Mouse (Mus musculus) midbrain, embryonic 13.5 days (tissue): Measurements from ENCODE around the gene Arl5a. TPM values are rescaled to one million over a fixed set of nuclear protein-coding genes. Genes with fewer than 3 reads are reported as not detected.

ENCODE experiments used
- ATAC-seq: fragments of 200-750 bp; cut with Nextera tagmentation; 2 replicates; pipeline ENCODE4 v1.8.0; 2017; ENCODE audit warnings: mild to moderate bottlenecking, moderate TSS enrichment, moderate library complexity
- H3K27ac ChIP-seq: fragments of 300-500 bp; sonication (generic); 2 replicates; pipeline ENCODE4 v1.5.1; 2015; ENCODE audit warnings: inconsistent platforms, mild to moderate bottlenecking, moderate library complexity
- H3K27me3 ChIP-seq: fragments of 300-500 bp; sonication (generic); 2 replicates; pipeline ENCODE4 v1.6.1; 2015; ENCODE audit warnings: mild to moderate bottlenecking, inconsistent platforms
- H3K36me3 ChIP-seq: fragments of 300-500 bp; sonication (generic); 2 replicates; pipeline ENCODE4 v1.6.1; 2015; ENCODE audit warnings: mild to moderate bottlenecking, inconsistent platforms
- H3K4me1 ChIP-seq: fragments of 300-500 bp; sonication (generic); replicated peaks from 2 replicates; pipeline ENCODE4 v1.6.1; 2015; ENCODE audit warnings: inconsistent platforms
- H3K4me2 ChIP-seq: fragments of 300-500 bp; sonication (generic); replicated peaks from 2 replicates; pipeline ENCODE4 v1.6.1; 2015; ENCODE audit warnings: moderate library complexity, mild to moderate bottlenecking, inconsistent platforms
- H3K4me3 ChIP-seq: fragments of 300-500 bp; sonication (generic); replicated peaks from 2 replicates; pipeline ENCODE4 v1.5.1; 2015; ENCODE audit warnings: mild to moderate bottlenecking, inconsistent platforms
- H3K9ac ChIP-seq: fragments of 300-500 bp; sonication (generic); replicated peaks from 2 replicates; pipeline ENCODE4 v1.6.1; 2015; ENCODE audit warnings: mild to moderate bottlenecking, inconsistent platforms
- H3K9me3 ChIP-seq: fragments of 300-500 bp; sonication (generic); 2 replicates; pipeline ENCODE4 v1.6.1; 2016; ENCODE audit warnings: mild to moderate bottlenecking, inconsistent platforms
- WGBS: fragments of 180-500 bp; shearing (Covaris S2); methylation state at CpG from one replicate; pipeline ENCODE4 v1.1.7; 2015; 5-methylcytosine and 5-hydroxymethylcytosine counted together
- polyA plus RNA-seq: library from polyadenylated mRNA; unstranded; fragments of >200 nt; fragmentation: Nextera tagmentation; extraction: Ambion mirVana; gene quantifications from 2 replicates; pipeline ENCODE4 v1.2.1, GENCODE M21; 2015

Arl5a gene
- polyA plus RNA-seq, 1 experiment from 2014 or later = 43.3 TPM

DNA sequence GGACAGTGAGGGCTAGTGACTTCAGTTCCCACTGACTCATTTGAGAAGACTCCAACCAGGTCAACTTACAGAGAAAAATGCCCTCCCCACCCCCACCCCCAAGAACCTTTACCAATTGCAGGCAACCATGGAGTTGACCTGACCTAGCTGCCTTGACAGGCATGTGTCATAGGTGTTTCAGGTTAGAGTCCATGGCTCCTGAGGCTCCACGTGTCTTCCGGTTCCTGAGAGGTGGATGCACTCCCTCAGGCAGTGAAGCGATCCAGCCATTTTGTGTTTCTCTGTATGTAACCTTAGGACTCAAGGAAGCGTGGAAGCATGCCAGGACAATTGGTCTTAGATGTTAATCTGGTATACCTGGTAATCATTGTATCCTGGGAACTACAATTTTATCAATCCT, 13.7 kb upstream of the Arl5a start:
- no peak for ATAC-seq
- WGBS = 93% methylated on average over 4 of the region's 4 CpGs

DNA sequence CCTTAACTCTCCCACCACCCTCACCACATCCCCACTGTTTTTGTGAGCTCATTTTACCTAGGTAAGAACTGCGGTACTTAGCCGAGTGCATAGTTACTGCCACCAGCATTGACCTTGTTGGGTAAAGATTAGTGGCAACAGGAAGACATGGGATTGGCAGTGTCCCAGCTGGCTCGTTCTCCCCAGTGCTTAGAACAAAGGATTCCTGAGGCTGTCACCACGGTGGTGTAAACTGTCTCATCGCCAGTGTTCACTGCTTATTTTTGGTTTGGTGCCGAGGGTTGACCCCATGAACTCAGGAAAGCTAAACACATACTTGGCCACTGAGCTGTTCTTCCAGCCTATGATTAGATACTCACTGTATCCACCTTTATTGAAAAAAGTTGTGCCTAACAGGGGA, 13.3 kb upstream of the Arl5a start:
- 70% methylated on average over 6 of the region's 6 CpGs for WGBS
- Histone ChIP-seq H3K4me3 (no peak overlapping the region), H3K4me2 (no peak overlapping the region), H3K36me3 (peaks cover 3% of the 10 kb centered on the region; the same call in 1 of the 2 replicates), H3K9me3 (no peaks in the 10 kb centered on the region), H3K9ac (no peak overlapping the region), H3K4me1 (0 out of 2 replicates have a peak, but pooled peaks cover 5% of the 10 kb centered on the region), H3K27me3 (no peaks in the 10 kb centered on the region), H3K27ac (no peak overlapping the region)
- no peak for ATAC-seq

More for the DNA sequence above, 13.7 kb upstream of the Arl5a start:
- Histone ChIP-seq H3K9me3 (no peaks in the 10 kb centered on the region), H3K27ac (no peak overlapping the region), H3K4me1 (0 out of 2 replicates have a peak, but pooled peaks cover 5% of the 10 kb centered on the region), H3K9ac (no peak overlapping the region), H3K4me2 (no peak overlapping the region), H3K27me3 (no peaks in the 10 kb centered on the region), H3K36me3 (peaks cover 3% of the 10 kb centered on the region; the same call in 1 of the 2 replicates), H3K4me3 (no peak overlapping the region)

DNA sequence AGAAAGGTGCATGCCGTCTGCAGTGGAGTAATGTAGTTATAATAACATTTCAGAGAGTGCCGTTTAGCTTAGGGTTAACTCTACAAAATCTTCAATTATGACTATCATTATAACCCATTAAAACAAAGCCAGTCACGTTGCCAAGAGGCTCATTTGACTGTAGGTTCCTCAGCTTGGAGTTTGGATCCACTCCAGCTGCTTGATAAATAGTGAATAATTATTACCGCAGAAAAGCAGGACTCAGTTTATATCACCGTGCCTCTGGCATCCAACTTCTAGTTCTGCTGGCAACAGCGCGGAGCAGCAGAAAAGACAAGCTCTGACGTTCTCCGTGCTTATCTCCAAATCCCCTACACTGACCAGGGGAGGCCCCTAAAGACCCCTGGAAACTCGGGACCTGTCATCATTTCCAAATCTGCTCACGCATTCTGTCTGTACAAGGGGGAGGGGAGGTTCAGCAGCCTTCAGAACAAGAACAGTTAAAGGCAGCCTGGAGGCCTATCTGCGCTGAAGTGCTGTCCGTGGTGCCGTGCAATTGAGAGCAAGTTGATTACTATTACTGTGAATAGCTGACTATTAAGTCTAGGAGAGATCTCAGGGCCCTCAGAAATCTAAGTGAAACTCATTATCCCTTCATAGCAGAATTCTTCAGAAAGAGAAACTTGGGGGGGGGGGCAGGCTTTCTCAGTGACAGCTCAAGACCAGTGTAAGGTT, 11.4 kb upstream of the Arl5a start:
- no peak for ATAC-seq
- WGBS = 75% methylated on average over 14 of the region's 14 CpGs

DNA sequence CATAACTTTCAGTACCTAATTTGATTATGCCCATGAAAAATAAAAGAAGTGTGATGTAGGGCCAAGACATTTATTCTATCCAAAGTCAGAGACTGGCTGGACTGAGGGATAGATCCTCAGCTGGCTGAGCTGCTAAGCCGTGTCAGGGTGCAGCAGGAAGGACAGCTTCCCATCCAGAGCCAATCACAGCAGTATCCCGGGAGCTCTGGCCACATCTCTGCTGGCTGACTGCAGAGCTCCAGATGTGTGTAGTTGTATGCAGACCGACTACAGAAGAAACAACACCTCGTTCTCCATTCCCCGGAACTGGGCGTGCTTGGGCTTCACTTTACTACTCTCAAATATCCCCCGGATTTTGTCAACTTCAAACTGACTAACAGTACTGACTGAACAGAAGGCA, 8.7 kb upstream of the Arl5a start:
- no peak overlapping the region for H3K4me3 ChIP-seq
- peaks cover 3% of the 10 kb centered on the region; the same call in 1 of the 2 replicates for H3K36me3 ChIP-seq
- H3K9ac ChIP-seq = no peak overlapping the region
- H3K27ac ChIP-seq = no peak overlapping the region
- no peaks in the 10 kb centered on the region for H3K4me1 ChIP-seq
- no peaks in the 10 kb centered on the region for H3K9me3 ChIP-seq
- no peaks in the 10 kb centered on the region for H3K27me3 ChIP-seq
- WGBS = 65% methylated on average over 7 of the region's 7 CpGs
- ATAC-seq = no peak
- H3K4me2 ChIP-seq = no peak overlapping the region

More for the DNA sequence above, 11.4 kb upstream of the Arl5a start:
- no peak overlapping the region for H3K4me3 ChIP-seq
- no peaks in the 10 kb centered on the region for H3K4me1 ChIP-seq
- no peaks in the 10 kb centered on the region for H3K27me3 ChIP-seq
- H3K27ac ChIP-seq = no peak overlapping the region
- H3K9ac ChIP-seq = no peak overlapping the region
- H3K36me3 ChIP-seq = peaks cover 3% of the 10 kb centered on the region; the same call in 1 of the 2 replicates
- H3K9me3 ChIP-seq = no peaks in the 10 kb centered on the region
- no peak overlapping the region for H3K4me2 ChIP-seq

DNA sequence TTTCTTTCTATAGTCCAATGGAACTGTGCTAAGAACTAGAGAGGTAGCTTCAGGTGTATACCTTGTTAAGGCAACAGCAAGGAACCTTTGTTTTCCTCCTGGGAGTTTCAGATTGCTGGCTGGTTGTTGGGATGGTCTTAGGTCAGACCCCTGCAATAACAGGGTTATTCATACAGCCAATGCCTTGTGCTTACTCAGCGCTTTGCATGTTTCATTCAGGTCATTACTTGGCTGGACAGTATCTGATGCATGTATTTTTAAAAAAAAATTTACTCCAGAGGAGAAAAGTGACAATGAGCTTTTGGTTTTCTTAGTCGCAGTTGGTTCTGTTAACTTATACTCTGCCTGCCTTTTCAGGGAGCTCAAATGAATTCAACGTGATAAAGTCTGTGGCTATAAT, 2.7 kb upstream of the Arl5a start:
- Histone ChIP-seq H3K9me3 (no peaks in the 10 kb centered on the region), H3K9ac (no peak overlapping the region), H3K27ac (no peak overlapping the region), H3K36me3 (no peaks in the 10 kb centered on the region), H3K27me3 (peaks cover 5% of the 10 kb centered on the region; the same call in 1 of the 2 replicates), H3K4me1 (peaks cover 18% of the 10 kb centered on the region), H3K4me2 (no peak overlapping the region), H3K4me3 (no peak overlapping the region)
- no peak for ATAC-seq
- WGBS = 90% methylated on average over 3 of the region's 3 CpGs

DNA sequence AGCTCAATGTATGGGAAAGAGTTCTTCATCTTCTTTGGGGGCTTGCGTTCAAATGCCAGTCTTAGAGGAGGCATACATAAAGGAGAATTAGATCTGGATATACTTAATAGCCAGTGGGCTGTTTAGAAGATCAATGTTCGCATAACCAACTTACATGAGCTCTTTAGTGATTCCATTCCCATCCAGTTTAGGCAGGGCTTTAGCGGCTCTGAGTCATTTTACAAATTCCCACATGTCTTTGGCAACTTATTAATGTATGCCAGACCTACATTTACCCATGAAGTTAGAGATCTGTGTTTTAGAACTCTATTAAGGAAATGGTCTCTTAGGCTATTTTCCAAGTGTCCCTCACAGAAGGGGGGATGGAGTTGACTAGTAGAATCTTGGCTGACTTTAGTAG, 1.3 kb upstream of the Arl5a start:
- peaks cover 5% of the 10 kb centered on the region; the same call in 1 of the 2 replicates for H3K27me3 ChIP-seq
- H3K9ac ChIP-seq = no peak overlapping the region
- ATAC-seq = no peak
- H3K4me1 ChIP-seq = peaks cover 31% of the 10 kb centered on the region
- WGBS = 88% methylated on average over 3 of the region's 3 CpGs
- H3K4me3 ChIP-seq = no peak overlapping the region
- no peaks in the 10 kb centered on the region for H3K36me3 ChIP-seq
- no peak overlapping the region for H3K27ac ChIP-seq
- no peaks in the 10 kb centered on the region for H3K9me3 ChIP-seq
- H3K4me2 ChIP-seq = no peak overlapping the region

DNA sequence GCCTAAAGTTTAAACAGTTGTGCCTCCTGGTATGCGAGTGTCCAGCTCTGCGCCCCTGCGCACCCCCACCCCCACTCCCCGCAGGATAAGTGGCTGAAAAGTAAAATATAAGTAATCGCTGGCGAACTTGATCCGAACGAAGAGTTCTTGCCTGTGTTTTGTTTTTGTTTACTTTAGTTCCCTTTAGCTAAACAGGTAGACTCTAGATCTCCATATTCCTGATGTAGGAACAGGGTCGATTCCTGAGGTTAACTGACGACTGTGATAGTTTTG, 758 bp upstream of the Arl5a start:
- H3K4me2 ChIP-seq = peak overlapping the region; percentile 65
- no peak for ATAC-seq

DNA sequence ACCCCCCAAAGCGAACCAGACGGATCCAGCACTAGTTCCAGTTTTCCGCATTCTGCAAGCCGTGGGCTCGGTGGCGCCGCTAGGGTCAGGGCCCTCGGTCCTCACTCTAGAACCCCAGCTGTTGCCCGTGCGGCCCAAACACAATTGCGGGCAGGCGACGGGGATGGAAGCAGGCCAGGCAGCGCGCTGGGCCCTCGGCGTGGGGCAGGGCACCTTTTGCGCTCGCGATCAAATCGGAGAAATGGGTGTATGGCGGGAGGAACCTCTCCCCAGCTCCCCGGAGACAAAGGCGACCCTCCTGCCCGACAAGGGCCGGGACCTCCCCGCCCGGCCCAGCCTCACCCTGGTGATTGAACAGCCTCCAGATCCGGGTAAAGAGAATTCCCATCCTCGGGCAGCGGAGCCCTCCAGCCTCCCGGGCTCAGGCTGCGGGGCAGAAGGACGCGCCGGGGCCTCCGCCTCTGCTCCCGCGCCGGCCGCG, 413 bp downstream of the Arl5a start:
- peak overlapping the region; percentile 95 for H3K4me3 ChIP-seq

More for the DNA sequence above, 758 bp upstream of the Arl5a start:
- H3K27me3 ChIP-seq = peaks cover 5% of the 10 kb centered on the region; the same call in 1 of the 2 replicates
- no peaks in the 10 kb centered on the region for H3K36me3 ChIP-seq
- 27% methylated on average over 10 of the region's 10 CpGs for WGBS
- no peak overlapping the region for H3K27ac ChIP-seq
- H3K9me3 ChIP-seq = no peaks in the 10 kb centered on the region
- H3K4me1 ChIP-seq = peaks cover 32% of the 10 kb centered on the region
- peak overlapping the region; percentile 95 for H3K4me3 ChIP-seq
- peak overlapping the region; percentile 96 for H3K9ac ChIP-seq

DNA sequence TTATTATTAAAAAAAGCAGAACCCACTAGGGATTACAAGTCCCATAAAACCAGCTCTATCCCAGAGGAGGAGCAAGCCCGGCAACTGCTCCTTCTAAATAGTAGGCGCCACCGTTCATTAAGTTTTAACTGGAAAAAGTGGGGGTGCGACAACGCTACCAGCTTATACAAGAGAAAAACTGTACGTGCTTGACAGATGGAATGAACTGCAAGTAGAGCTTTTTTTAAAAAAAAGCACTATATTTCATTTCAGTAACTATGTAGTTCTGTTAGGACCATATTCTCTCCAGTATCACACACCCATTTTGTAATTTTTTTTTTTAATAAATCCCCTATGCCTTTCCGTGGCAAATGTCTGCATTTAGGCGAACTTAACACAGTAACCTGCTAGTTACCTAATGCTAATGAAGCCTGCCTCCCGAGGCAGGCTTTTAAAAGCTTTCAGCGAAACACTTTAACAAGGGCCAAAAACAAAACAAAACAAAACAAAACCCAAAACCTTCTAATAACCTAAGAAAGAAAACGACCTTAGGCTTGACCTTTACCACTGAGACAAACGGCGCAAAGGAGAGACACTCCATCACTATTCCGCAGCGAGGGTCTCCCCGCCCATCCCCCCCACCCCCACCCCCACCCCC, 972 bp downstream of the Arl5a start:
- H3K9me3 ChIP-seq = no peaks in the 10 kb centered on the region
- 3% methylated on average over 16 of the region's 16 CpGs for WGBS
- no peak overlapping the region for H3K27ac ChIP-seq
- no peaks in the 10 kb centered on the region for H3K36me3 ChIP-seq
- peaks cover 32% of the 10 kb centered on the region for H3K4me1 ChIP-seq
- H3K4me3 ChIP-seq = peak overlapping the region; percentile 95
- peak overlapping the region; percentile 96 for H3K9ac ChIP-seq
- peak overlapping the region; percentile 65 for H3K4me2 ChIP-seq
- no peak for ATAC-seq
- H3K27me3 ChIP-seq = peaks cover 5% of the 10 kb centered on the region; the same call in 1 of the 2 replicates

More for the DNA sequence above, 413 bp downstream of the Arl5a start:
- Histone ChIP-seq H3K9ac (peak overlapping the region; percentile 96), H3K4me1 (peaks cover 32% of the 10 kb centered on the region), H3K27ac (peak overlapping the region; percentile 89), H3K4me2 (peak overlapping the region; percentile 65), H3K27me3 (peaks cover 5% of the 10 kb centered on the region; the same call in 1 of the 2 replicates), H3K36me3 (no peaks in the 10 kb centered on the region), H3K9me3 (no peaks in the 10 kb centered on the region)
- under 1% methylated on average over 42 of the region's 42 CpGs for WGBS
- ATAC-seq = peak; percentile 92; the same call in 1 of the 2 replicates

DNA sequence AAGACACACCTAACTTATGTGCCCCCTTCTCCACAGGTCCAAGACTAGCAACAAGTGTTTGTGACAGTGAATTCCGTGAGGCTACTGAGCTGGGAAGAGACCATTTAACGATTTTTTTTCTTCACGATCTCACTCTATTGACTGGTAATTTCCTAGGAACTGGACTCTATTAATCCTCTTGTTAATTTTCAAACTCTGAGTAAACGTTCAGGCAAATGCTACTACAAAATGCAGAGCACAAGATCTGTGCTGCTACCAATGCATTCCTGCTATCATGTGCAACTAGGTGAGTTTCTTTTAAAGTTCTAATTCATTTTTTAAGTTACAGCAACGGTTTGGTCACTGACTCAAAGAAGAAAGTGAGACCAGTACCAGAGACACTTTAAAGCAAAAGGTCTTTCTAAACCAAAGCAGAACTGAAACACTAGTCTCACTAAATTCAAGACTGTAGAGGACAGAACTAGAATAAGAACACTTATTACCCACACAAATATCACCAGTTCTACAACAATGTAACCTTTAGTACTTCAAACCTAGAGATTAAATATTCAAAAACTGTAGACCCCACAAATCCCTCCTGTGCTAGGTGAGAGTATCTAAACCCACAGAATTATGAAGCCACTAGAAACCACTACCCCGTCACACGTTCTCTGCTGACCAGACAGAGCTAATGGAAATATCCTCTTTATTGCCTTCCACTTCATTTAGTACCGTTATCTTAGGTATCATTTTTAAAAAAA, 1.7 kb downstream of the Arl5a start:
- 59% methylated on average over 8 of the region's 8 CpGs for WGBS
- peaks cover 32% of the 10 kb centered on the region for H3K4me1 ChIP-seq
- H3K4me3 ChIP-seq = peak overlapping the region; percentile 95
- H3K27ac ChIP-seq = no peak overlapping the region
- no peaks in the 10 kb centered on the region for H3K36me3 ChIP-seq
- no peak for ATAC-seq
- H3K9me3 ChIP-seq = no peaks in the 10 kb centered on the region
- H3K9ac ChIP-seq = peak overlapping the region; percentile 96
- H3K27me3 ChIP-seq = peaks cover 5% of the 10 kb centered on the region; the same call in 1 of the 2 replicates
- H3K4me2 ChIP-seq = peak overlapping the region; percentile 65

DNA sequence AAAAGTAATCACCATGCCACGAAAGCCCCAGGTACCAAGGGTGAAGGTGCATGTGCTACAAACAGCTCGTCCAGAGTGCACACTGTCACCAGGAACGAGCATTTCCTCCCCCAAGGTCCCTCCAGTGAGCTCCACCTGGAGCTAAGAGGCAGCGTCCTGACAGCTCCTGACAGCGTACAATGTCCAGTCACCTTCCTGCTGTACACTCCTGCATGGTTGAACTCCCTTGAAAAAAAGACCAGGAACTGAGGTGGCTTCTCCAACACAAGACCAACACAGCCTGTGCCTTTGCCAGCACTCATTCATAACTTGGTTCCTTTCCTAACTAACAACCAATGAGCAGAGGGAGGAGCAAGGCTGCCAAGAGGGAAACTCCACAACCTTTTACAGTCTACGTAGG, 3.5 kb downstream of the Arl5a start:
- H3K36me3 ChIP-seq = peaks cover 10% of the 10 kb centered on the region
- no peak overlapping the region for H3K9ac ChIP-seq
- H3K4me2 ChIP-seq = no peak overlapping the region
- H3K27me3 ChIP-seq = peaks cover 4% of the 10 kb centered on the region; the same call in 1 of the 2 replicates
- no peak for ATAC-seq
- H3K4me3 ChIP-seq = no peak overlapping the region
- 68% methylated on average over 6 of the region's 6 CpGs for WGBS
- H3K9me3 ChIP-seq = peaks cover 10% of the 10 kb centered on the region; the same call in 1 of the 2 replicates
- H3K4me1 ChIP-seq = peaks cover 32% of the 10 kb centered on the region
- no peak overlapping the region for H3K27ac ChIP-seq
